Mouse (Mus musculus): ENCODE data around the gene Msrb2. TPM values are rescaled to one million over a fixed set of nuclear protein-coding genes. Genes with fewer than 3 reads are reported as not detected.

The Msrb2 gene
- polyA plus RNA-seq, 1 experiment from 2014 or later, result 12.1 TPM

- ATAC-seq (ENCODE audit: low FRiP score), result no peak
- Histone ChIP-seq H3K4me3 (replicated peaks) (no peak overlapping the region), H3K4me1 (no peaks in the 10 kb centered on the region), H3K4me2 (no peak overlapping the region), H3K9me3 (replicated peaks) (no peaks in the 10 kb centered on the region), H3K9ac (replicated peaks) (no peak overlapping the region), H3K36me3 (no peaks in the 10 kb centered on the region), H3K27ac (replicated peaks) (no peak overlapping the region), H3K27me3 (replicated peaks) (no peaks in the 10 kb centered on the region)
- WGBS, result 76% methylated on average over 1 of the region's 1 CpGs
Observed at GRCm38 (mm10) chr2:19362880-19363279, 8.4 kb upstream of the Msrb2 start.

- H3K4me2 ChIP-seq, result no peak overlapping the region
- no peaks in the 10 kb centered on the region for H3K9me3 ChIP-seq (replicated peaks)
- ATAC-seq (ENCODE audit: low FRiP score), result no peak
- H3K36me3 ChIP-seq, result no peaks in the 10 kb centered on the region
- H3K4me3 ChIP-seq (replicated peaks), result no peak overlapping the region
- 9% methylated on average over 3 of the region's 3 CpGs for WGBS
- H3K27ac ChIP-seq (replicated peaks), result no peak overlapping the region
- H3K27me3 ChIP-seq (replicated peaks), result peaks cover 4% of the 10 kb centered on the region; the same call in 1 of the 2 replicates
- H3K9ac ChIP-seq (replicated peaks), result no peak overlapping the region
- 0 out of 2 replicates have a peak, but pooled peaks cover 4% of the 10 kb centered on the region for H3K4me1 ChIP-seq
Observed at GRCm38 (mm10) chr2:19366426-19366825, 4.8 kb upstream of the Msrb2 start.

GRCm38 (mm10) chr2:19367114-19367513, 4.1 kb upstream of the Msrb2 start:
- WGBS, result 83% methylated on average over 11 of the region's 11 CpGs
- peaks cover 4% of the 10 kb centered on the region; the same call in 1 of the 2 replicates for H3K27me3 ChIP-seq (replicated peaks)
- ATAC-seq (ENCODE audit: low FRiP score), result no peak
- no peak overlapping the region for H3K4me3 ChIP-seq (replicated peaks)
- H3K27ac ChIP-seq (replicated peaks), result no peak overlapping the region
- H3K9me3 ChIP-seq (replicated peaks), result no peaks in the 10 kb centered on the region
- H3K4me1 ChIP-seq, result 0 out of 2 replicates have a peak, but pooled peaks cover 7% of the 10 kb centered on the region
- H3K9ac ChIP-seq (replicated peaks), result no peak overlapping the region
- H3K36me3 ChIP-seq, result no peaks in the 10 kb centered on the region
- H3K4me2 ChIP-seq, result no peak overlapping the region

- H3K4me1 ChIP-seq, result 0 out of 2 replicates have a peak, but pooled peaks cover 7% of the 10 kb centered on the region
- ATAC-seq (ENCODE audit: low FRiP score), result no peak
- 92% methylated on average over 7 of the region's 7 CpGs for WGBS
- no peaks in the 10 kb centered on the region for H3K36me3 ChIP-seq
- H3K4me2 ChIP-seq, result no peak overlapping the region
- H3K9ac ChIP-seq (replicated peaks), result no peak overlapping the region
- H3K27ac ChIP-seq (replicated peaks), result no peak overlapping the region
- H3K4me3 ChIP-seq (replicated peaks), result no peak overlapping the region
- H3K9me3 ChIP-seq (replicated peaks), result no peaks in the 10 kb centered on the region
- peaks cover 4% of the 10 kb centered on the region; the same call in 1 of the 2 replicates for H3K27me3 ChIP-seq (replicated peaks)
Observed at GRCm38 (mm10) chr2:19373695-19374094, 2.5 kb downstream of the Msrb2 start.

GRCm38 (mm10) chr2:19380446-19380950, 9.3 kb downstream of the Msrb2 start:
- no peaks in the 10 kb centered on the region for H3K27me3 ChIP-seq (replicated peaks)
- WGBS, result 50% methylated on average over 2 of the region's 2 CpGs
- H3K9ac ChIP-seq (replicated peaks), result no peak overlapping the region
- H3K4me3 ChIP-seq (replicated peaks), result no peak overlapping the region
- ATAC-seq (ENCODE audit: low FRiP score), result no peak
- H3K36me3 ChIP-seq, result no peaks in the 10 kb centered on the region
- no peak overlapping the region for H3K4me2 ChIP-seq
- H3K27ac ChIP-seq (replicated peaks), result no peak overlapping the region
- no peaks in the 10 kb centered on the region for H3K9me3 ChIP-seq (replicated peaks)
- no peaks in the 10 kb centered on the region for H3K4me1 ChIP-seq

GRCm38 (mm10) chr2:19380986-19381385, 9.7 kb downstream of the Msrb2 start:
- Histone ChIP-seq H3K9ac (replicated peaks) (no peak overlapping the region), H3K36me3 (no peaks in the 10 kb centered on the region), H3K4me2 (no peak overlapping the region), H3K27me3 (replicated peaks) (no peaks in the 10 kb centered on the region), H3K4me1 (no peaks in the 10 kb centered on the region), H3K4me3 (replicated peaks) (no peak overlapping the region), H3K27ac (replicated peaks) (no peak overlapping the region), H3K9me3 (replicated peaks) (no peaks in the 10 kb centered on the region)
- ATAC-seq (ENCODE audit: low FRiP score), result no peak
- WGBS, result 14% methylated on average over 2 of the region's 2 CpGs

GRCm38 (mm10) chr2:19382206-19382605, 11.0 kb downstream of the Msrb2 start:
- Histone ChIP-seq H3K9me3 (replicated peaks) (no peaks in the 10 kb centered on the region), H3K4me1 (no peaks in the 10 kb centered on the region), H3K27ac (replicated peaks) (no peak overlapping the region), H3K27me3 (replicated peaks) (no peaks in the 10 kb centered on the region), H3K36me3 (no peaks in the 10 kb centered on the region), H3K4me3 (replicated peaks) (no peak overlapping the region), H3K9ac (replicated peaks) (no peak overlapping the region), H3K4me2 (no peak overlapping the region)
- 82% methylated on average over 1 of the region's 1 CpGs for WGBS
- ATAC-seq (ENCODE audit: low FRiP score), result no peak

- 52% methylated on average over 4 of the region's 4 CpGs for WGBS
Observed at GRCm38 (mm10) chr2:19383006-19383405, 11.8 kb downstream of the Msrb2 start.

GRCm38 (mm10) chr2:19385772-19386171, 14.5 kb downstream of the Msrb2 start:
- H3K4me2 ChIP-seq, result no peak overlapping the region
- WGBS, result 92% methylated on average over 5 of the region's 5 CpGs
- H3K4me3 ChIP-seq (replicated peaks), result no peak overlapping the region
- H3K27me3 ChIP-seq (replicated peaks), result no peaks in the 10 kb centered on the region
- ATAC-seq (ENCODE audit: low FRiP score), result no peak
- H3K9ac ChIP-seq (replicated peaks), result no peak overlapping the region
- no peaks in the 10 kb centered on the region for H3K9me3 ChIP-seq (replicated peaks)
- H3K27ac ChIP-seq (replicated peaks), result no peak overlapping the region
- H3K4me1 ChIP-seq, result no peaks in the 10 kb centered on the region
- H3K36me3 ChIP-seq, result no peaks in the 10 kb centered on the region

More at GRCm38 (mm10) chr2:19383006-19383405, 11.8 kb downstream of the Msrb2 start:
- Histone ChIP-seq H3K9ac (replicated peaks) (no peak overlapping the region), H3K27me3 (replicated peaks) (no peaks in the 10 kb centered on the region), H3K9me3 (replicated peaks) (no peaks in the 10 kb centered on the region), H3K4me1 (no peaks in the 10 kb centered on the region), H3K4me3 (replicated peaks) (no peak overlapping the region), H3K4me2 (no peak overlapping the region), H3K27ac (replicated peaks) (no peak overlapping the region), H3K36me3 (no peaks in the 10 kb centered on the region)
- ATAC-seq (ENCODE audit: low FRiP score), result no peak

GRCm38 (mm10) chr2:19388329-19389103, 17.3 kb downstream of the Msrb2 start:
- H3K4me1 ChIP-seq, result no peaks in the 10 kb centered on the region
- H3K9me3 ChIP-seq (replicated peaks), result no peaks in the 10 kb centered on the region
- H3K27me3 ChIP-seq (replicated peaks), result no peaks in the 10 kb centered on the region
- H3K4me2 ChIP-seq, result no peak overlapping the region
- H3K4me3 ChIP-seq (replicated peaks), result no peak overlapping the region
- ATAC-seq (ENCODE audit: low FRiP score), result no peak
- no peaks in the 10 kb centered on the region for H3K36me3 ChIP-seq
- no peak overlapping the region for H3K27ac ChIP-seq (replicated peaks)
- no peak overlapping the region for H3K9ac ChIP-seq (replicated peaks)
- WGBS, result 88% methylated on average over 12 of the region's 12 CpGs

- H3K27me3 ChIP-seq (replicated peaks), result no peaks in the 10 kb centered on the region
- no peak overlapping the region for H3K9ac ChIP-seq (replicated peaks)
- no peak overlapping the region for H3K4me3 ChIP-seq (replicated peaks)
- no peaks in the 10 kb centered on the region for H3K9me3 ChIP-seq (replicated peaks)
- ATAC-seq (ENCODE audit: low FRiP score), result no peak
- no peak overlapping the region for H3K4me2 ChIP-seq
- H3K4me1 ChIP-seq, result no peaks in the 10 kb centered on the region
- no peak overlapping the region for H3K27ac ChIP-seq (replicated peaks)
- WGBS, result 51% methylated on average over 7 of the region's 7 CpGs
- no peaks in the 10 kb centered on the region for H3K36me3 ChIP-seq
Observed at GRCm38 (mm10) chr2:19390411-19391143, 19.3 kb downstream of the Msrb2 start.

- Histone ChIP-seq H3K9me3 (replicated peaks) (no peaks in the 10 kb centered on the region), H3K36me3 (no peaks in the 10 kb centered on the region), H3K4me1 (no peaks in the 10 kb centered on the region), H3K27ac (replicated peaks) (no peak overlapping the region), H3K4me2 (no peak overlapping the region), H3K9ac (replicated peaks) (no peak overlapping the region), H3K4me3 (replicated peaks) (no peak overlapping the region), H3K27me3 (replicated peaks) (no peaks in the 10 kb centered on the region)
- ATAC-seq (ENCODE audit: low FRiP score), result no peak
- 75% methylated on average over 3 of the region's 3 CpGs for WGBS
Observed at GRCm38 (mm10) chr2:19391649-19392048, 20.4 kb downstream of the Msrb2 start.
